In the genomic region with DNA sequence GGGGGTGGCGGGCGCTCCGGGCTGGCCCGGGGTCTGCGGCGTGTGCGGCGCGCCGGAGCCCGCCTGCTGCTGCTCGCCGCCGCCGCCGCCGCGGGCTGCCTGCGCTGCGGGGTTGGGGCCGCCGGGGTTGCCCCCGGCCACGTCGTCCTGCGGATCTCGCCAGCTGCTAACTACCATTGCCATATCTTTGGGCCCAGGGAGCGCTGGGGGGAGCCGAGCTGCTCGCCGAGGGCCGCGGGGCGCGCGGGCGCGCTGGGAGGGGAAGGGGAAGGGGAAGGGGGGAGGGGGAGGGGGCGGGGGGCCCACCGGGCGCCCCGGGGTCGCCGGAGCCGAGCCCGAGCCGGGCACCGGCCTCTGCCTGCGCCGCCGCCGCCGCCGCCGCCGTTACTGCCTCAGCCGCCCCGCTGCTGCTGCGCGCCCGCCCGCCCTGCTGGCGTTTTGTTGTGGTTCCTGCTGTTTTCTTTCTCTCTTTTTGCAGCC, we compare ENCODE assay signal across 8 mouse cellular contexts. TPM values are rescaled to one million over a fixed set of nuclear protein-coding genes. Genes with fewer than 3 reads are reported as not detected.
DNase-seq lines count a peak whose midpoint lies in the region; ATAC-seq and TF ChIP-seq lines count a peak whose summit lies in the region.

No protein-coding gene starts in this region.

- H3K4me3 ChIP-seq in heart, embryonic 11.5 days (ENCODE audit: low read depth, low read length): peak overlapping the region; percentile 81
- H3K4me3 ChIP-seq in embryonic facial prominence, embryonic 15.5 days (replicated peaks): peak overlapping the region; percentile 68
- peak overlapping the region; percentile 69 for H3K4me3 ChIP-seq in intestine, embryonic 16.5 days (ENCODE audit: low read length)
- H3K4me3 ChIP-seq in midbrain, embryonic 14.5 days (replicated peaks; ENCODE audit: low read depth, low read length): peak overlapping the region; percentile 87

- peak overlapping the region; percentile 97 for H3K27ac ChIP-seq in heart, embryonic 11.5 days (ENCODE audit: low read depth, low read length)
- H3K27ac ChIP-seq in embryonic facial prominence, embryonic 15.5 days (replicated peaks): peak overlapping the region; percentile 95
- H3K27ac ChIP-seq in intestine, embryonic 16.5 days (ENCODE audit: low read length): peak overlapping the region; percentile 77
- peak overlapping the region; percentile 100 for H3K27ac ChIP-seq in midbrain, embryonic 14.5 days (replicated peaks; ENCODE audit: low read depth, low read length)

- POLR2A ChIA-PET in Patski (lab: Charles Lee): no interaction called here

- H3K27me3 ChIP-seq in heart, embryonic 11.5 days (ENCODE audit: control insufficient read depth, insufficient read depth, low read length): peaks cover 33% of the 10 kb centered on the region
- H3K27me3 ChIP-seq in Patski: no peaks in the 10 kb centered on the region
- peaks cover 43% of the 10 kb centered on the region for H3K27me3 ChIP-seq in embryonic facial prominence, embryonic 15.5 days
- H3K27me3 ChIP-seq in intestine, embryonic 16.5 days (replicated peaks; ENCODE audit: control insufficient read depth, insufficient read depth, low read length): peaks cover 36% of the 10 kb centered on the region
- H3K27me3 ChIP-seq in midbrain, embryonic 14.5 days (ENCODE audit: control insufficient read depth, insufficient read depth, low read length): no peaks in the 10 kb centered on the region

- peak overlapping the region; percentile 77 for H3K4me2 ChIP-seq in heart, embryonic 11.5 days
- peak overlapping the region; percentile 82 for H3K4me2 ChIP-seq in embryonic facial prominence, embryonic 15.5 days (replicated peaks)
- H3K4me2 ChIP-seq in intestine, embryonic 16.5 days (ENCODE audit: low read depth, low read length): peak overlapping the region; percentile 91
- H3K4me2 ChIP-seq in midbrain, embryonic 14.5 days (ENCODE audit: low read length): peak overlapping the region; percentile 82

- 1% methylated on average over 32 of the region's 63 CpGs for WGBS in heart, embryonic 11.5 days (ENCODE audit: insufficient replicate concordance)
- 0% methylated on average over 4 of the region's 63 CpGs for WGBS in embryonic facial prominence, embryonic 15.5 days
- WGBS in intestine, embryonic 16.5 days: 0% methylated on average over 31 of the region's 63 CpGs
- under 1% methylated on average over 35 of the region's 63 CpGs for WGBS in midbrain, embryonic 14.5 days

- CTCF ChIA-PET in Patski (lab: Charles Lee): no interaction called here

- TF ChIP-seq CTCF in Patski (IDR thresholded peaks at IDR 0.05): no peak

- H3K9me3 ChIP-seq in heart, embryonic 11.5 days (replicated peaks; ENCODE audit: control insufficient read depth, low read length): no peaks in the 10 kb centered on the region
- H3K9me3 ChIP-seq in embryonic facial prominence, embryonic 15.5 days (replicated peaks): no peaks in the 10 kb centered on the region
- no peaks in the 10 kb centered on the region for H3K9me3 ChIP-seq in intestine, embryonic 16.5 days (ENCODE audit: control insufficient read depth, low read length)
- no peaks in the 10 kb centered on the region for H3K9me3 ChIP-seq in midbrain, embryonic 14.5 days (ENCODE audit: control insufficient read depth, low read length)

- H3K4me1 ChIP-seq in heart, embryonic 11.5 days (ENCODE audit: control insufficient read depth, insufficient read depth, low read length): peaks cover 7% of the 10 kb centered on the region
- peaks cover 31% of the 10 kb centered on the region for H3K4me1 ChIP-seq in embryonic facial prominence, embryonic 15.5 days
- peaks cover 10% of the 10 kb centered on the region for H3K4me1 ChIP-seq in intestine, embryonic 16.5 days (ENCODE audit: control insufficient read depth, insufficient read depth, low read length)
- H3K4me1 ChIP-seq in midbrain, embryonic 14.5 days (ENCODE audit: control insufficient read depth, insufficient read depth, low read length): no peaks in the 10 kb centered on the region

- peak overlapping the region; percentile 87 for H3K9ac ChIP-seq in heart, embryonic 11.5 days (ENCODE audit: low read depth, low read length)
- peak overlapping the region; percentile 72 for H3K9ac ChIP-seq in embryonic facial prominence, embryonic 15.5 days
- H3K9ac ChIP-seq in intestine, embryonic 16.5 days (ENCODE audit: low read depth, low read length): peak overlapping the region; percentile 77
- H3K9ac ChIP-seq in midbrain, embryonic 14.5 days (replicated peaks; ENCODE audit: low read length): peak overlapping the region; percentile 100

- in situ Hi-C loops in Patski (cut with MboI; ENCODE audit: low pct_unique_long_range_greater_than_20kb): loop anchor here (25.0 kb wide), 1 partner anchor 311 kb away; no protein-coding TSS in a partner anchor

- ATAC-seq in heart, embryonic 11.5 days (replicated peaks; ENCODE audit: insufficient number of reproducible peaks, low FRiP score, low TSS enrichment): no peak
- ATAC-seq in Patski: peak; percentile 26
- no peak for ATAC-seq in embryonic facial prominence, embryonic 15.5 days (ENCODE audit: insufficient number of reproducible peaks, low FRiP score, low TSS enrichment, low read depth)
- peak; percentile 16; the same call in 1 of the 2 replicates for ATAC-seq in intestine, embryonic 16.5 days
- peak; percentile 5; the same call in 1 of the 2 replicates for ATAC-seq in midbrain, embryonic 14.5 days (ENCODE audit: low FRiP score, low TSS enrichment)

- DNase-seq in heart, adult 8-10 months (ENCODE audit: low spot score): no peak
- no peak for DNase-seq in Patski (ENCODE audit: low read depth, low spot score)
- peak; percentile 75 for DNase-seq in midbrain, embryonic 14.5 days
- no peak for DNase-seq in thymus, postnatal 14 days
- no peak for DNase-seq in spleen, adult 18-20 months

- no peaks in the 10 kb centered on the region for H3K36me3 ChIP-seq in heart, embryonic 11.5 days (ENCODE audit: control insufficient read depth, insufficient read depth, low read length)
- no peaks in the 10 kb centered on the region for H3K36me3 ChIP-seq in embryonic facial prominence, embryonic 15.5 days
- no peaks in the 10 kb centered on the region for H3K36me3 ChIP-seq in intestine, embryonic 16.5 days (ENCODE audit: control insufficient read depth, insufficient read depth, low read length)
- peaks cover 10% of the 10 kb centered on the region for H3K36me3 ChIP-seq in midbrain, embryonic 14.5 days (ENCODE audit: control insufficient read depth, insufficient read depth, low read length)

RNA-seq across cellular contexts. Expression of gene Nr2f1, which starts 1.1 kb away (rescaled TPM):
- polyA plus RNA-seq in heart, embryonic 11.5 days (2014; fragmentation: Nextera tagmentation; extraction: Ambion mirVana): 10.2 and 10.9 TPM in 2 replicates
- 1 to 10 TPM; 1.5 to 4.4 (median 4.0) TPM for total RNA-seq in heart, adult 8-10 months (2022)
- polyA plus RNA-seq in Patski (2021): 8.1 TPM
- 14.5 and 18.4 TPM in 2 replicates for polyA plus RNA-seq in embryonic facial prominence, embryonic 15.5 days (2015; fragmentation: Nextera tagmentation; extraction: Ambion mirVana)
- polyA plus RNA-seq in intestine, embryonic 16.5 days (2015; fragmentation: Nextera tagmentation; extraction: Ambion mirVana): 0.87 and 1.2 TPM in 2 replicates
- polyA plus RNA-seq in midbrain, embryonic 14.5 days (2014; fragmentation: Nextera tagmentation; extraction: Ambion mirVana): 67.5 and 72.4 TPM in 2 replicates

Comparison
In these comparisons a context has a peak if more than half of its experiments do, and no peak if none do; other contexts are left out.
1. ATAC-seq: peak in Patski (single experiment), intestine, embryonic 16.5 days (single experiment) and midbrain, embryonic 14.5 days (single experiment); none in heart, embryonic 11.5 days (single experiment) and embryonic facial prominence, embryonic 15.5 days (single experiment).
2. Peak in every context shown above with its lines, with median percentiles within 50 percentile points of each other: H3K27ac ChIP-seq, H3K4me2 ChIP-seq, H3K4me3 ChIP-seq and H3K9ac ChIP-seq.